Mouse (Mus musculus): ENCODE measurements around the gene Gzmc. TPM values are rescaled to one million over a fixed set of nuclear protein-coding genes. Genes with fewer than 3 reads are reported as not detected.
"Not testable (repeated sequence)": the region's sequence is repeated elsewhere in the genome, so short reads cannot be mapped to it uniquely, and the experiment has no call there.

Gene Gzmc
- total RNA-seq (2021), result not detected
- long read RNA-seq, experiment 1, result 0 reads
- long read RNA-seq, experiment 2, result 0 reads

DNA sequence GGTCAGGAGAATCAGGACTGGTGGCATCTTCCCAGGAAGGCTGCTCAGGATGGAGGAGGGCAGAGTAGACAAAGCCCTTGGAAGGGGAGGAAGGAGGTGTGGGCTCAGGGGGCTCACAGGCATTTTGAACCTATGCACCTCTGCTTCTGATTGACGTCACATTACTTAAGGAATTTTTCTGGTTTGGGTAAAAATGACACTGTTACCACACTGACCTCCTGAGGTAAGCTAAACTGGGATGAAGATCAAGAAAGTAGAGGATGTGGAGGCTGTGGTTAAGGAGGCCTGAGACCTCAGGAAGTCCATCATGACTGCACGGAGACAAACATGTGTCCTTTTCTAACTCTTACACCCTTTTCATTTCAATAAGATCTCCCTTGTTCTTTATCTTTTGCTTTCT lies at the start of gene Gzmc:
TSS of gene Gzmc (minus strand) at position 101 of the 400 bp plus-strand sequence.
- DNase-seq (ENCODE audit: low spot score in 2 of 2), result no peak

GRCm38 (mm10) chr14:56283816-56284215 lies 49.4 kb upstream of the Gzmc start:
- no peak for DNase-seq (ENCODE audit: low spot score in 2 of 2)

DNA sequence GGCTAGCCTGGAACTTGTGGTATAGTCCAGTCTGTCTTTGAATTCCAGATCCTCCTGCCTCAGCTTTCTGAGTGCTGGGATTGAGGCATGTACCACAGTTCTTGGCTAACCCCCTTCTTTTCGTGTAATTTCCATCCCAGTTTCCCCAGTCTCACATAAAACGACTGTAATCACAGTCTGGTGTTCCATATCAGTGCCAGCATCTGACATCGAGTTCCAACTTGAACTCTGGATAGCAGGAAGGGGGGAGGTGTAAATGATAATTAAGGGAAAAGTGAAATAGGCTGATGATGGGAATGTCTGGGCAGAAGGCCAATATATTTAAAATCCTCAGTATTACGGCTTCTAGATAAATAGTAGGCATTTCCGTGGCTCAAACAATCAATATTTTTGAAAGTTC lies 46.6 kb upstream of the Gzmc start:
- DNase-seq (ENCODE audit: low spot score in 2 of 2), result peak in 1 of 2 experiments; percentile 44

- DNase-seq (ENCODE audit: low spot score in 2 of 2), result not testable (repeated sequence)
Measured at GRCm38 (mm10) chr14:56278691-56279090, 44.2 kb upstream of the Gzmc start.

- not testable (repeated sequence) for DNase-seq (ENCODE audit: low spot score in 2 of 2)
Measured at GRCm38 (mm10) chr14:56276096-56276495, 41.6 kb upstream of the Gzmc start.

DNA sequence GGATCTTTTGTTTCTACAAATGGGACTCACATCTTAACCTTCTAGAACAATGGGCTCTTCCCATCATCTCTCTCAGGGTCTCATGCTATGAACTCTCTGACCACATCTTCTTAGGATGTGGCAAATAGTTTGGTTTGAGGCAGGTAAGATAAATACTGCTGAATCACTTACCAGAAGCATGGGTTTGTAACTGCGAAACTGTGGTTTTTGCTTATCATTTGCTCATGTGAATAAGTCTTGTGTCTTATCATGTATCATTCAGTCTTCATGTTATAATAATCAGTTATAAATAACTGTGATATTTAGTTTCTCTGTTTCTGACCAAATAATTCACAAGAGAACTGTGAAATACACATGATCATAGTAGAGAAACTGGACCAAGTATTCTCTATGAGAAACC lies 31.7 kb upstream of the Gzmc start:
- no peak for DNase-seq (ENCODE audit: low spot score in 2 of 2)

GRCm38 (mm10) chr14:56262153-56262552 lies 27.7 kb upstream of the Gzmc start, which contains the start of gene Gzmb:
Gene Gzmb (minus strand): TSS chr14:56262260.
- no peak for DNase-seq (ENCODE audit: low spot score in 2 of 2)

- DNase-seq (ENCODE audit: low spot score in 2 of 2), result no peak
Measured at GRCm38 (mm10) chr14:56240409-56240808, 6.0 kb upstream of the Gzmc start.

DNA sequence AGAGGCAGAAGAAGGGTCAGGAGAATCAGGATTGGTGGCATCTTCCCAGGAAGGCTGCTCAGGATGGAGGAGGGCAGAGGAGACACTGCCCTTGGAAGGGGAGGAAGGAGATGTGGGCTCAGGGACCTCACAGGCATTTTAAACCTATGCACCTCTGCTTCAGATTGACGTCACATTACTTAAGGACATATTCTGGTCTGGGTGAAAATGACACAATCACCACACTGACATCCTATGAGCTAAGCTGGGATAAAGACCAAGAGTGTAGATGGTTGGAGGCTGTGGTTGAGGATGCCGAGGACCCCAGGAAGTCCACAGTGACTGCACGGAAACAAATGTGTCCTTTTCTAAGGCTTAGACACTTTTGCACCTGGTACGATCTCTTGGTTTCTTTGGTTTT lies 23.1 kb downstream of the Gzmc start, which contains the start of gene Gzmf:
TSS of gene Gzmf (minus strand) at position 101 of the 400 bp plus-strand sequence.
- no peak for DNase-seq (ENCODE audit: low spot score in 2 of 2)

DNA sequence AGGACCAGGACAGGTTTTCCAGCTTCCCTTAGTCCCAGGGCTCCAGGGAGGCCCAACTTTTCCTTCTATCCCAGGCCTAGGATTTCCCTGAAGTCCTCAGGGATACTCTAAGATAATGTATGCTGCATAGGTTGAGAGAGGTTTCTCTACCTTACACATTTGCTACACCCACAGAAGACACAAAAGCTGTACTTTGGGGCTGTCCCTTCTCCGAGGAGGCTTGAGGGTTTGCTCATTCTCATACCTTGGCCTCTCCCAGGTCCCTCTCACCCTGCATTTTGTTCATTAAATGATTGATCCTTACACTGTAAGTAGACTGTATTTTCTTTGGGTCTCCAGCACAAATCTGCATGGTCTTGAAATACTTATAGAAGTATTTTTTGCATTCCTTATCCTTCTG lies 28.8 kb downstream of the Gzmc start:
- DNase-seq (ENCODE audit: low spot score in 2 of 2), result no peak

- DNase-seq (ENCODE audit: low spot score in 2 of 2), result peak in 1 of 2 experiments; percentile 9
Measured at GRCm38 (mm10) chr14:56205021-56205420, 29.4 kb downstream of the Gzmc start.

DNA sequence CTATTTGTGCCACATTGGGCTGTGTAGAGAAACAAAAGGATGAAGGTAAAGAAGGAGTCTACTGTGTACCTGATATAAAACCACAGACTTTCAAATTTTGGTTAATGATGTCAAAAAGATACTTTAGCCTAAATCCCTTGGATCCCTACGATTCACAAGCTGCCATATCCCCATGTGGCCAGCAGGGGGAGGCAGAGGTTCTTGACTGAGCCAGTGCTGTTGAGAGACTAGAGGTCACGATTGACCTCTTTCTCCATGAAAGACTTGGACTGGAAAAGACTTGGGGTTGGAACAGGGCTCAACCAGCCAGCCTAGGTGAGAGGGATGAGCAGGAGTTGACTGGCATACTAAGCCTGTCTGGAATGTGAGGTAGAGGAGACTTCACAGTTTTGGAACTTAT lies 30.5 kb downstream of the Gzmc start:
- peak; percentile 46 to 71 for DNase-seq (ENCODE audit: low spot score in 2 of 2)

DNA sequence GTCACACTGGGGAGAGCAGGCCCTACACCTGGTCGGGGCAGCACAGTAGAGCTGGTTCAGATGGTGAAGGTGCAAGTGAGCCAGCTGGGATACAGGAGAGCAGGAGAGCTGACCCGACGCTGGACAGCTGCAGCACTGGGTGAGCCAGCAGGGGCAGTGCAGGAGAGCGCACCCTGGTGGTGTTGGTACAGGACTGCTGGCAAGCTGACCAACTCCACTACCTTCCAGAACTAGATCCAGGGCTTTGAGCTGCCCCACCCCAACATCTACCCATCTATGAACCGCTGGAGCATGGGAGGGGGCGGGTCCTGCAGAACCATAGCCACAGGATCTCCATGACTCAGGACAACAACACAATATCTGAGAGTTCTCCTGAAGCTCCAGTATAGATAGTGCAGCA lies 47.5 kb downstream of the Gzmc start:
- no peak for DNase-seq (ENCODE audit: low spot score in 2 of 2)

DNA sequence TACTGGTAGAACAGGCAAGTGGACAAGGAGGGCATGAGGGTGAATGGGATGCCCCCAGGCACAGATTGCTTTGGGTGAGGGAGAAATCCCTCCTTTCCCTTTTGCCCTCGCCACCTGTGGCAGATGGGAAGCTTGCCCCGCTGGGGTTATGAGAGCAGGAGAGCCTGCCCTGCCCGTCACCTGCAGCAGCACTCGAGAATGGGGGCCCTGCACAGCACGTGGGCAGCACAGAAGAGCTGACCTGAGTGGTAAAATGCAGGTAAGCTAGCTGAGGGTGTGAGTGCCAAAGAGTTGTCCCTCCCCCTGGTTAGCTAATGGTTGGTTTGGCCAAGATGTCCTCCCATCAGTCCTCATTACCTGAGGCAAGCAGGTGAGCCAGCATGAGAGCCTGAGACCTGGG lies 47.9 kb downstream of the Gzmc start:
- DNase-seq (ENCODE audit: low spot score in 2 of 2), result no peak

Other genes with a start within 250 kb of the Gzmc start
- gene Mcpt1, start 216.7 kb downstream of the Gzmc start, total RNA-seq (2021), result not detected
- not detected for gene Mcpt9, start 204.2 kb downstream of the Gzmc start, total RNA-seq (2021)
- not detected for gene Mcpt2, start 192.6 kb downstream of the Gzmc start, total RNA-seq (2021)
- gene Mcpt4, start 172.3 kb downstream of the Gzmc start, total RNA-seq (2021), result not detected
- not detected for gene Mcpt8, start 149.4 kb downstream of the Gzmc start, total RNA-seq (2021)
- not detected for gene Ctsg, start 132.1 kb downstream of the Gzmc start, total RNA-seq (2021)
- not detected for gene Gzme, start 114.0 kb downstream of the Gzmc start, total RNA-seq (2021)
- not detected for gene Gzmd, start 102.0 kb downstream of the Gzmc start, total RNA-seq (2021)
- not detected for gene Gzmg, start 75.1 kb downstream of the Gzmc start, total RNA-seq (2021)
- gene Gzmn, start 60.1 kb downstream of the Gzmc start, total RNA-seq (2021), result not detected
- not detected for gene Gzmf, start 23.2 kb downstream of the Gzmc start, total RNA-seq (2021)
- gene Gzmb, start 27.6 kb upstream of the Gzmc start, total RNA-seq (2021), result not detected
- gene Atp12a, start 130.4 kb upstream of the Gzmc start, total RNA-seq (2021), result not detected
- gene Rnf17, start 167.9 kb upstream of the Gzmc start, total RNA-seq (2021), result under 1 TPM; 0.30 to 0.33 TPM